Mouse (Mus musculus) ES-Bruce4 (cell line): ENCODE results near the gene Orai3. TPM values are rescaled to one million over a fixed set of nuclear protein-coding genes. Genes with fewer than 3 reads are reported as not detected.

ENCODE experiments used
- H3K27ac ChIP-seq: 2 replicates; pipeline ENCODE4 v1.5.1; 2012; ENCODE audit warnings: low read length, inconsistent platforms; ENCODE audit not compliant: insufficient read depth
- H3K27me3 ChIP-seq: 2 replicates; pipeline ENCODE4 v1.6.1; 2012; ENCODE audit warnings: mild to moderate bottlenecking, low read length, inconsistent platforms; ENCODE audit not compliant: control insufficient read depth, poor library complexity, insufficient read depth, severe bottlenecking
- H3K36me3 ChIP-seq: 2 replicates; pipeline ENCODE4 v1.6.1; 2012; ENCODE audit warnings: inconsistent platforms, mild to moderate bottlenecking, low read length, moderate library complexity; ENCODE audit not compliant: control insufficient read depth, poor library complexity, insufficient read depth, severe bottlenecking
- H3K4me1 ChIP-seq: one replicate; pipeline ENCODE4 v1.8.1; 2011; ENCODE audit warnings: low read length; ENCODE audit not compliant: control insufficient read depth, insufficient read depth
- H3K4me3 ChIP-seq: 2 replicates; pipeline ENCODE4 v1.5.1; 2011; ENCODE audit warnings: low read depth, mild to moderate bottlenecking, low read length
- H3K9ac ChIP-seq: 2 replicates; pipeline ENCODE4 v1.6.1; 2012; ENCODE audit warnings: low read depth, mild to moderate bottlenecking, inconsistent platforms; ENCODE audit not compliant: poor library complexity, severe bottlenecking
- H3K9me3 ChIP-seq: replicated peaks from 2 replicates; pipeline ENCODE4 v1.6.1; 2012; ENCODE audit warnings: mild to moderate bottlenecking, low read length, inconsistent platforms; ENCODE audit not compliant: control insufficient read depth, poor library complexity, insufficient read depth, severe bottlenecking
- CTCF ChIP-seq: IDR thresholded peaks from one replicate; pipeline ENCODE4 v1.8.1; 2011; ENCODE audit warnings: low read depth, low read length
- EP300 ChIP-seq: IDR thresholded peaks from 2 replicates; pipeline ENCODE4 v1.6.1; 2011; ENCODE audit warnings: low read depth, low read length; ENCODE audit not compliant: insufficient read depth
- POLR2A ChIP-seq: IDR thresholded peaks from one replicate; pipeline ENCODE4 v1.8.1; 2011; ENCODE audit warnings: low read length; ENCODE audit not compliant: insufficient read depth
- polyA plus RNA-seq: library from polyadenylated mRNA; stranded (reverse); fragments of >200 nt; gene quantifications from 2 replicates; pipeline ENCODE4 v1.2.4, GENCODE M21; 2011; ENCODE audit warnings: low read depth; ENCODE audit not compliant: missing spikeins, insufficient read depth, insufficient read length

Orai3 gene
- polyA plus RNA-seq, 1 experiment = 20.2 TPM

GRCm38 (mm10) chr7:127767671-127768345 lies 1.8 kb upstream of the Orai3 start:
- Histone ChIP-seq H3K9ac (no peak overlapping the region), H3K27me3 (no peaks in the 10 kb centered on the region), H3K4me3 (peak overlapping the region; percentile 56), H3K27ac (peak overlapping the region; percentile 21; the same call in 1 of the 2 replicates), H3K4me1 (no peaks in the 10 kb centered on the region), H3K36me3 (peaks cover 12% of the 10 kb centered on the region), H3K9me3 (no peaks in the 10 kb centered on the region)
- TF ChIP-seq CTCF (no peak), EP300 (no peak), POLR2A (no peak)

- TF ChIP-seq EP300 (no peak), CTCF (peak; percentile 48)
- Histone ChIP-seq H3K27me3 (no peaks in the 10 kb centered on the region), H3K9me3 (no peaks in the 10 kb centered on the region), H3K9ac (no peak overlapping the region), H3K4me3 (peak overlapping the region; percentile 56), H3K27ac (peak overlapping the region; percentile 26; the same call in 1 of the 2 replicates), H3K4me1 (no peaks in the 10 kb centered on the region), H3K36me3 (peaks cover 8% of the 10 kb centered on the region)
Measured at GRCm38 (mm10) chr7:127768346-127768996, 1.1 kb upstream of the Orai3 start.

GRCm38 (mm10) chr7:127768997-127769593 lies 520 bp upstream of the Orai3 start:
- Histone ChIP-seq H3K4me1 (no peaks in the 10 kb centered on the region), H3K27ac (peak overlapping the region; percentile 88), H3K9me3 (no peaks in the 10 kb centered on the region), H3K4me3 (peak overlapping the region; percentile 71), H3K36me3 (peaks cover 7% of the 10 kb centered on the region), H3K9ac (peak overlapping the region; percentile 78), H3K27me3 (no peaks in the 10 kb centered on the region)
- TF ChIP-seq EP300 (0 out of 2 replicates have a peak, but pooled peaks have one; percentile 11), CTCF (no peak), POLR2A (no peak)

GRCm38 (mm10) chr7:127770039-127770905 lies 657 bp downstream of the Orai3 start:
- Histone ChIP-seq H3K27ac (peak overlapping the region; percentile 88), H3K9me3 (no peaks in the 10 kb centered on the region), H3K27me3 (no peaks in the 10 kb centered on the region), H3K9ac (peak overlapping the region; percentile 78), H3K4me1 (no peaks in the 10 kb centered on the region), H3K36me3 (peaks cover under 1% of the 10 kb centered on the region; the same call in 1 of the 2 replicates), H3K4me3 (peak overlapping the region; percentile 71)
- TF ChIP-seq EP300 (no peak), CTCF (no peak), POLR2A (no peak)

GRCm38 (mm10) chr7:127771262-127771661 lies 1.6 kb downstream of the Orai3 start:
- peak overlapping the region; percentile 17 for H3K4me3 ChIP-seq
- H3K9ac ChIP-seq = peak overlapping the region; percentile 78
- no peaks in the 10 kb centered on the region for H3K4me1 ChIP-seq
- no peaks in the 10 kb centered on the region for H3K9me3 ChIP-seq
- no peak for TF ChIP-seq EP300
- no peak for TF ChIP-seq POLR2A
- TF ChIP-seq CTCF = no peak
- H3K27ac ChIP-seq = no peak overlapping the region
- no peaks in the 10 kb centered on the region for H3K36me3 ChIP-seq
- H3K27me3 ChIP-seq = no peaks in the 10 kb centered on the region
